Mouse (Mus musculus) neural tube, embryonic 14.5 days (tissue): ENCODE data around the gene Ddi2. TPM values are rescaled to one million over a fixed set of nuclear protein-coding genes. Genes with fewer than 3 reads are reported as not detected.

Experiments used
- ATAC-seq: fragments of 200-750 bp; cut with Nextera tagmentation; 2 replicates; pipeline ENCODE4 v1.8.0; 2017; ENCODE audit warnings: low read depth, mild to moderate bottlenecking, moderate TSS enrichment, moderate library complexity
- H3K27ac ChIP-seq: fragments of 300-500 bp; sonication (generic); 2 replicates; pipeline ENCODE4 v1.5.1; 2014; ENCODE audit warnings: low read depth, mild to moderate bottlenecking, control low read depth, low read length, moderate library complexity, mixed read lengths
- H3K27me3 ChIP-seq: fragments of 300-500 bp; sonication (generic); 2 replicates; pipeline ENCODE4 v1.6.1; 2014; ENCODE audit warnings: low read length; ENCODE audit not compliant: control insufficient read depth, insufficient read depth
- H3K36me3 ChIP-seq: fragments of 300-500 bp; sonication (generic); 2 replicates; pipeline ENCODE4 v1.6.1; 2014; ENCODE audit warnings: low read length, mixed read lengths; ENCODE audit not compliant: control insufficient read depth, insufficient read depth
- H3K4me1 ChIP-seq: fragments of 300-500 bp; sonication (generic); 2 replicates; pipeline ENCODE4 v1.6.1; 2014; ENCODE audit warnings: low read length; ENCODE audit not compliant: control insufficient read depth, insufficient read depth
- H3K4me2 ChIP-seq: fragments of 300-500 bp; sonication (generic); 2 replicates; pipeline ENCODE4 v1.6.1; 2014; ENCODE audit warnings: mild to moderate bottlenecking, low read depth, low read length, control low read depth
- H3K4me3 ChIP-seq: fragments of 300-500 bp; sonication (generic); 2 replicates; pipeline ENCODE4 v1.5.1; 2014; ENCODE audit warnings: low read depth, low read length, control low read depth, mixed read lengths
- H3K9ac ChIP-seq: fragments of 300-500 bp; sonication (generic); replicated peaks from 2 replicates; pipeline ENCODE4 v1.6.1; 2014; ENCODE audit warnings: low read depth, mild to moderate bottlenecking, control low read depth, low read length, mixed read lengths
- H3K9me3 ChIP-seq: fragments of 300-500 bp; sonication (generic); 2 replicates; pipeline ENCODE4 v1.6.1; 2016; ENCODE audit warnings: low read length; ENCODE audit not compliant: control insufficient read depth
- WGBS: fragments of 180-500 bp; shearing (Covaris S2); extraction: QIAGEN DNeasy Blood & Tissue Kit; methylation state at CpG from one replicate; pipeline ENCODE4 v1.1.7; 2014; 5-methylcytosine and 5-hydroxymethylcytosine counted together
- polyA plus RNA-seq: library from polyadenylated mRNA; unstranded; fragments of >200 nt; fragmentation: Nextera tagmentation; extraction: Ambion mirVana; gene quantifications from 2 replicates; pipeline ENCODE4 v1.2.1, GENCODE M21; 2014

Gene Ddi2
- polyA plus RNA-seq, 1 experiment from 2014 or later: 11.5 TPM

- WGBS: 96% methylated on average over 8 of the region's 8 CpGs
- H3K27ac ChIP-seq: no peak overlapping the region
- no peak overlapping the region for H3K4me3 ChIP-seq
- H3K4me2 ChIP-seq: no peak overlapping the region
- H3K9ac ChIP-seq: no peak overlapping the region
- peaks cover 44% of the 10 kb centered on the region for H3K36me3 ChIP-seq
- H3K9me3 ChIP-seq: no peaks in the 10 kb centered on the region
- H3K4me1 ChIP-seq: no peaks in the 10 kb centered on the region
- ATAC-seq: no peak
- H3K27me3 ChIP-seq: no peaks in the 10 kb centered on the region
These were observed 34.7 kb downstream of the Ddi2 start for GRCm38 (mm10) chr4:141688505-141688904.

GRCm38 (mm10) chr4:141686525-141686924 is 36.7 kb downstream of the Ddi2 start:
- no peak overlapping the region for H3K4me3 ChIP-seq
- H3K27ac ChIP-seq: no peak overlapping the region
- H3K9ac ChIP-seq: no peak overlapping the region
- 90% methylated on average over 8 of the region's 8 CpGs for WGBS
- H3K27me3 ChIP-seq: no peaks in the 10 kb centered on the region
- no peaks in the 10 kb centered on the region for H3K9me3 ChIP-seq
- H3K4me2 ChIP-seq: no peak overlapping the region
- no peaks in the 10 kb centered on the region for H3K4me1 ChIP-seq
- no peak for ATAC-seq
- peaks cover 44% of the 10 kb centered on the region for H3K36me3 ChIP-seq

GRCm38 (mm10) chr4:141686093-141686492 is 37.1 kb downstream of the Ddi2 start:
- WGBS: 95% methylated on average over 3 of the region's 3 CpGs
- Histone ChIP-seq H3K4me3 (no peak overlapping the region), H3K9ac (no peak overlapping the region), H3K27ac (no peak overlapping the region), H3K36me3 (peaks cover 40% of the 10 kb centered on the region), H3K27me3 (no peaks in the 10 kb centered on the region), H3K4me2 (no peak overlapping the region), H3K4me1 (no peaks in the 10 kb centered on the region), H3K9me3 (no peaks in the 10 kb centered on the region)
- ATAC-seq: no peak

GRCm38 (mm10) chr4:141685499-141685898 is 37.7 kb downstream of the Ddi2 start, which contains the start of gene Rsc1a1:
Gene Rsc1a1 (minus strand): TSS chr4:141685599.
- no peaks in the 10 kb centered on the region for H3K27me3 ChIP-seq
- H3K4me1 ChIP-seq: no peaks in the 10 kb centered on the region
- H3K36me3 ChIP-seq: peaks cover 39% of the 10 kb centered on the region
- no peak within 1 kb of the TSS for H3K4me3 ChIP-seq
- no peak for ATAC-seq
- WGBS: 95% methylated on average over 6 of the region's 6 CpGs
- no peak within 1 kb of the TSS for H3K27ac ChIP-seq
- H3K9me3 ChIP-seq: no peaks in the 10 kb centered on the region
- no peak within 1 kb of the TSS for H3K9ac ChIP-seq
- no peak within 1 kb of the TSS for H3K4me2 ChIP-seq

- H3K9me3 ChIP-seq: no peaks in the 10 kb centered on the region
- H3K4me3 ChIP-seq: no peak overlapping the region
- WGBS: 69% methylated on average over 12 of the region's 12 CpGs
- no peak overlapping the region for H3K9ac ChIP-seq
- no peaks in the 10 kb centered on the region for H3K27me3 ChIP-seq
- peaks cover 35% of the 10 kb centered on the region for H3K36me3 ChIP-seq
- no peak overlapping the region for H3K27ac ChIP-seq
- no peak for ATAC-seq
- H3K4me1 ChIP-seq: no peaks in the 10 kb centered on the region
- no peak overlapping the region for H3K4me2 ChIP-seq
These were observed 40.5 kb downstream of the Ddi2 start for GRCm38 (mm10) chr4:141682706-141683230.

- Histone ChIP-seq H3K36me3 (peaks cover 35% of the 10 kb centered on the region), H3K27me3 (no peaks in the 10 kb centered on the region), H3K4me3 (no peak overlapping the region), H3K9ac (no peak overlapping the region), H3K4me2 (no peak overlapping the region), H3K9me3 (no peaks in the 10 kb centered on the region), H3K27ac (no peak overlapping the region), H3K4me1 (no peaks in the 10 kb centered on the region)
- WGBS: 63% methylated on average over 7 of the region's 7 CpGs
- ATAC-seq: no peak
These were observed 41.5 kb downstream of the Ddi2 start for GRCm38 (mm10) chr4:141681767-141682166.

- no peak overlapping the region for H3K4me2 ChIP-seq
- H3K4me1 ChIP-seq: no peaks in the 10 kb centered on the region
- ATAC-seq: no peak
- no peak overlapping the region for H3K4me3 ChIP-seq
- H3K36me3 ChIP-seq: peaks cover 27% of the 10 kb centered on the region
- no peak overlapping the region for H3K9ac ChIP-seq
- H3K9me3 ChIP-seq: no peaks in the 10 kb centered on the region
- no peak overlapping the region for H3K27ac ChIP-seq
- WGBS: 74% methylated on average over 12 of the region's 12 CpGs
- H3K27me3 ChIP-seq: no peaks in the 10 kb centered on the region
These were observed 42.3 kb downstream of the Ddi2 start for GRCm38 (mm10) chr4:141680892-141681291.

GRCm38 (mm10) chr4:141679016-141679415 is 44.2 kb downstream of the Ddi2 start:
- 86% methylated on average over 2 of the region's 2 CpGs for WGBS
- Histone ChIP-seq H3K4me3 (no peak overlapping the region), H3K27me3 (no peaks in the 10 kb centered on the region), H3K4me2 (no peak overlapping the region), H3K27ac (no peak overlapping the region), H3K9ac (no peak overlapping the region), H3K9me3 (no peaks in the 10 kb centered on the region), H3K4me1 (no peaks in the 10 kb centered on the region), H3K36me3 (peaks cover 11% of the 10 kb centered on the region)
- ATAC-seq: no peak

GRCm38 (mm10) chr4:141676462-141676979 is 46.7 kb downstream of the Ddi2 start:
- H3K27ac ChIP-seq: no peak overlapping the region
- H3K4me3 ChIP-seq: no peak overlapping the region
- no peaks in the 10 kb centered on the region for H3K9me3 ChIP-seq
- no peak for ATAC-seq
- no peak overlapping the region for H3K9ac ChIP-seq
- H3K4me2 ChIP-seq: no peak overlapping the region
- H3K36me3 ChIP-seq: no peaks in the 10 kb centered on the region
- no peaks in the 10 kb centered on the region for H3K27me3 ChIP-seq
- 88% methylated on average over 5 of the region's 5 CpGs for WGBS
- no peaks in the 10 kb centered on the region for H3K4me1 ChIP-seq
